Mouse (Mus musculus) central nervous system, embryonic 14 days (tissue): ENCODE measurements around the gene Wnt4. TPM values are rescaled to one million over a fixed set of nuclear protein-coding genes. Genes with fewer than 3 reads are reported as not detected.

Source experiments
- polyA plus RNA-seq: library from polyadenylated mRNA; depleted of rRNA; stranded (reverse); fragments of >200 nt; gene quantifications from 2 replicates; pipeline ENCODE4 v1.2.3, GENCODE M21; 2012; rRNA removed

The Wnt4 gene
- 2.1 and 3.8 TPM in 2 replicates for polyA plus RNA-seq

GRCm38 (mm10) chr4:137277166-137277513 is at the start of gene Wnt4:
TSS of gene Wnt4 (plus strand) at chr4:137277489.

Other genes starting within 250 kb of the Wnt4 start
- gene Zbtb40, start 228.7 kb upstream of the Wnt4 start, polyA plus RNA-seq, result 8.0 and 8.8 TPM in 2 replicates
- gene Cdc42, start 80.2 kb downstream of the Wnt4 start, polyA plus RNA-seq, result 426 and 432 TPM in 2 replicates
- not detected in 2 replicates for gene Cela3a, start 132.3 kb downstream of the Wnt4 start, polyA plus RNA-seq
- gene Cela3b, start 153.1 kb downstream of the Wnt4 start, polyA plus RNA-seq, result not detected in 2 replicates
- not detected in 2 replicates for gene 1700013G24Rik, start 175.8 kb downstream of the Wnt4 start, polyA plus RNA-seq
- gene Hspg2, start 191.3 kb downstream of the Wnt4 start, polyA plus RNA-seq, result 7.2 and 21.1 TPM in 2 replicates